Mouse (Mus musculus) kidney, postnatal 0 days (tissue): ENCODE results near the gene Tnip1. TPM values are rescaled to one million over a fixed set of nuclear protein-coding genes. Genes with fewer than 3 reads are reported as not detected.

ENCODE experiments used
- ATAC-seq: fragments of 200-750 bp; cut with Nextera tagmentation; replicated peaks from 2 replicates; pipeline ENCODE4 v1.8.0; 2017; ENCODE audit warnings: low read depth, moderate number of reproducible peaks, moderate TSS enrichment, moderate library complexity; ENCODE audit not compliant: low FRiP score
- DNase-seq: peaks from one replicate; pipeline ENCODE4 v3.0.0-alpha.2; 2016; ENCODE audit warnings: low spot score
- H3K27ac ChIP-seq: fragments of 300-500 bp; sonication (generic); 2 replicates; pipeline ENCODE4 v1.5.1; 2014; ENCODE audit warnings: mild to moderate bottlenecking
- H3K27me3 ChIP-seq: fragments of 300-500 bp; sonication (generic); 2 replicates; pipeline ENCODE4 v1.6.1; 2014; ENCODE audit warnings: low read length, mixed read lengths; ENCODE audit not compliant: insufficient read depth
- H3K36me3 ChIP-seq: fragments of 300-500 bp; sonication (generic); 2 replicates; pipeline ENCODE4 v1.6.1; 2014; ENCODE audit warnings: low read length, mixed read lengths; ENCODE audit not compliant: insufficient read depth
- H3K4me1 ChIP-seq: fragments of 300-500 bp; sonication (generic); replicated peaks from 2 replicates; pipeline ENCODE4 v1.6.1; 2014; ENCODE audit warnings: antibody characterized with exemption, low read length, mixed read lengths; ENCODE audit not compliant: insufficient read depth
- H3K4me2 ChIP-seq: fragments of 300-500 bp; sonication (generic); 2 replicates; pipeline ENCODE4 v1.6.1; 2014; ENCODE audit warnings: mild to moderate bottlenecking, low read length, moderate library complexity, mixed read lengths
- H3K4me3 ChIP-seq: fragments of 300-500 bp; sonication (generic); replicated peaks from 2 replicates; pipeline ENCODE4 v1.5.1; 2014; ENCODE audit warnings: low read depth, low read length
- H3K9ac ChIP-seq: fragments of 300-500 bp; sonication (generic); 2 replicates; pipeline ENCODE4 v1.6.1; 2014; ENCODE audit warnings: low read depth, low read length
- H3K9me3 ChIP-seq: fragments of 300-500 bp; sonication (generic); replicated peaks from 2 replicates; pipeline ENCODE4 v1.6.1; 2016; ENCODE audit warnings: low read length, inconsistent platforms, mixed read lengths
- CTCF ChIP-seq: IDR thresholded peaks from 2 replicates; pipeline ENCODE4 v1.5.1; 2016; ENCODE audit warnings: antibody characterized with exemption, low read depth, mild to moderate bottlenecking, moderate library complexity
- WGBS: fragments of 180-500 bp; shearing (Covaris S2); extraction: QIAGEN DNeasy Blood & Tissue Kit; methylation state at CpG from one replicate; pipeline ENCODE4 v1.1.7; 2014; 5-methylcytosine and 5-hydroxymethylcytosine counted together
- polyA plus RNA-seq: library from polyadenylated mRNA; unstranded; fragments of >200 nt; fragmentation: Nextera tagmentation; extraction: Ambion mirVana; gene quantifications from 2 replicates; pipeline ENCODE4 v1.2.1, GENCODE M21; 2015

The Tnip1 gene
- polyA plus RNA-seq, 1 experiment from 2014 or later = 17.5 TPM

DNA sequence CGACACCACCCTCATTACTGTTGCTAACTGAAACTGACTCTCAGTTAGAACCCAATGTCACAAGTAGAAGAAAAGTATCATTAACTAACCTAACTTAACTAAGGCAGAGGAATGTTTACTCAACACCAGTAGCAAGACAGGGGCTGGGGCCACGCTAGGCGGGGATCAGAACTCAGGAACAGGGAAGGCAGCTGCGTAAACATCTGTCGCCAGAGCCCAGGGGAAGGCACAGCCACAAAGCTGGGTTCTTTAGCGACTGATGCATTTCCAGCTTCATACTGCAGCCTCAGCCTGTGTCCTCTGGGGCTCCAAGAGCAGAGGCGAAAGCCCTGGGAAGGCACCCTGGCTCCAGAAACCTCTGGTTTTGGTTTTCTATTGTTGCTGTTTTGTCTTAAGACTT, 70.6 kb downstream of the Tnip1 start:
- H3K9ac ChIP-seq = no peak overlapping the region
- no peak overlapping the region for H3K4me2 ChIP-seq
- no peak overlapping the region for H3K4me3 ChIP-seq
- ATAC-seq = 0 out of 2 replicates have a peak, but pooled peaks have one; percentile 33
- DNase-seq = no peak
- no peaks in the 10 kb centered on the region for H3K4me1 ChIP-seq
- peak overlapping the region; percentile 15 for H3K27ac ChIP-seq
- H3K36me3 ChIP-seq = no peaks in the 10 kb centered on the region
- no peak for TF ChIP-seq CTCF
- no peaks in the 10 kb centered on the region for H3K27me3 ChIP-seq
- 49% methylated on average over 7 of the region's 7 CpGs for WGBS
- no peaks in the 10 kb centered on the region for H3K9me3 ChIP-seq

- ATAC-seq = no peak
- no peak overlapping the region for H3K4me3 ChIP-seq
- H3K36me3 ChIP-seq = no peaks in the 10 kb centered on the region
- WGBS = 86% methylated on average over 5 of the region's 5 CpGs
- no peaks in the 10 kb centered on the region for H3K27me3 ChIP-seq
- no peak for TF ChIP-seq CTCF
- no peak for DNase-seq
- H3K9ac ChIP-seq = no peak overlapping the region
- no peaks in the 10 kb centered on the region for H3K9me3 ChIP-seq
- no peaks in the 10 kb centered on the region for H3K4me1 ChIP-seq
- peak overlapping the region; percentile 15; the same call in 1 of the 2 replicates for H3K27ac ChIP-seq
- H3K4me2 ChIP-seq = no peak overlapping the region
Observed at GRCm38 (mm10) chr11:54891341-54891740, 71.4 kb downstream of the Tnip1 start.

GRCm38 (mm10) chr11:54887927-54888326, 74.8 kb downstream of the Tnip1 start:
- WGBS = 61% methylated on average over 6 of the region's 6 CpGs
- no peak for TF ChIP-seq CTCF
- Histone ChIP-seq H3K27ac (no peak overlapping the region), H3K4me2 (no peak overlapping the region), H3K9ac (no peak overlapping the region), H3K4me3 (no peak overlapping the region), H3K27me3 (no peaks in the 10 kb centered on the region), H3K36me3 (no peaks in the 10 kb centered on the region), H3K9me3 (no peaks in the 10 kb centered on the region), H3K4me1 (peaks cover 12% of the 10 kb centered on the region)
- ATAC-seq (no peak), DNase-seq (peak; percentile 40)

GRCm38 (mm10) chr11:54885406-54885805, 77.3 kb downstream of the Tnip1 start:
- Histone ChIP-seq H3K9me3 (no peaks in the 10 kb centered on the region), H3K27ac (peak overlapping the region; percentile 88)
- TF ChIP-seq CTCF = no peak

GRCm38 (mm10) chr11:54884937-54885336, 77.8 kb downstream of the Tnip1 start:
- Histone ChIP-seq H3K4me2 (peak overlapping the region; percentile 21), H3K4me3 (no peak overlapping the region), H3K36me3 (no peaks in the 10 kb centered on the region), H3K9me3 (no peaks in the 10 kb centered on the region), H3K27me3 (no peaks in the 10 kb centered on the region), H3K4me1 (peaks cover 27% of the 10 kb centered on the region), H3K27ac (peak overlapping the region; percentile 88), H3K9ac (0 out of 2 replicates have a peak overlapping the region, but pooled peaks have one; percentile 23)
- ATAC-seq = peak; percentile 84
- no peak for TF ChIP-seq CTCF
- 2% methylated on average over 5 of the region's 5 CpGs for WGBS
- peak; percentile 90 for DNase-seq

More at GRCm38 (mm10) chr11:54885406-54885805, 77.3 kb downstream of the Tnip1 start:
- DNase-seq (no peak), ATAC-seq (no peak)
- H3K9ac ChIP-seq = no peak overlapping the region
- H3K4me3 ChIP-seq = no peak overlapping the region
- 74% methylated on average over 2 of the region's 2 CpGs for WGBS
- peaks cover 27% of the 10 kb centered on the region for H3K4me1 ChIP-seq
- H3K4me2 ChIP-seq = no peak overlapping the region
- H3K36me3 ChIP-seq = no peaks in the 10 kb centered on the region
- H3K27me3 ChIP-seq = no peaks in the 10 kb centered on the region

DNA sequence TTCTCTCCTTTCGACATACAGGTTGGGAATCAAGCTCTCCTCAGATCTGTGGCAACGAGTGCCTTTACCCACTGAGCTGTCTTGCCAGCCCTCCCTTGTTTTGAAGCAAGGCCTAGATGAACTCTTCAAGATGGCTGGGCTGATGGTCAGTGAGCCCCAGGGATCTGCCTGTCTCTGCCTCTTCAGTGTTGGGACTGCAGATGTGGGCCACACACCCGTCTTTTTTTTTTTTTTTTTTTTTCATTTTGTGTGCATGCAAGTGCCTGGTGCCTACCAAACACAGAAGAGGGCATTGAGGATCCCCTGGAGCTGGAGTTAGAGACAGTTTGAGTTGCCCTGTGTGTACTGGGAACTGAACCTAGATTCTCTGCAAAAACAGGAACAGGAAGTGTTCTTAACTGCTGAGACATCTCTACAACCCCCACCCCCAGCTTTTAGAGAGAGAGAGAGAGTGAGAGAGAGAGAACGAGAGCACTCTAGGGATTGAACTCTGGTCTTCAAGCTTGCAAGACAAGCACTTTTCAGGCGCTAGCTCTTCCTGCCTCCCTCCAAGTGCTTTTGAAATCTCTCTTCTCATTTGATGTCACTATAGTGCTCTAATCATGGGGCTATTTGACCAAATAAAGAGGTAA, 78.4 kb downstream of the Tnip1 start:
- no peak for TF ChIP-seq CTCF
- Histone ChIP-seq H3K27ac (peak overlapping the region; percentile 88), H3K9me3 (no peaks in the 10 kb centered on the region), H3K4me2 (peak overlapping the region; percentile 21), H3K27me3 (no peaks in the 10 kb centered on the region), H3K4me3 (no peak overlapping the region), H3K36me3 (no peaks in the 10 kb centered on the region), H3K9ac (no peak overlapping the region), H3K4me1 (peaks cover 27% of the 10 kb centered on the region)
- DNase-seq = peak; percentile 38
- 78% methylated on average over 5 of the region's 5 CpGs for WGBS
- no peak for ATAC-seq
